Mouse (Mus musculus): Measurements from ENCODE around the gene Olfr146. TPM values are rescaled to one million over a fixed set of nuclear protein-coding genes. Genes with fewer than 3 reads are reported as not detected.

Olfr146 gene
- not detected for total RNA-seq (2021)
- long read RNA-seq, experiment 1: 0 reads
- long read RNA-seq, experiment 2: 0 reads

DNA sequence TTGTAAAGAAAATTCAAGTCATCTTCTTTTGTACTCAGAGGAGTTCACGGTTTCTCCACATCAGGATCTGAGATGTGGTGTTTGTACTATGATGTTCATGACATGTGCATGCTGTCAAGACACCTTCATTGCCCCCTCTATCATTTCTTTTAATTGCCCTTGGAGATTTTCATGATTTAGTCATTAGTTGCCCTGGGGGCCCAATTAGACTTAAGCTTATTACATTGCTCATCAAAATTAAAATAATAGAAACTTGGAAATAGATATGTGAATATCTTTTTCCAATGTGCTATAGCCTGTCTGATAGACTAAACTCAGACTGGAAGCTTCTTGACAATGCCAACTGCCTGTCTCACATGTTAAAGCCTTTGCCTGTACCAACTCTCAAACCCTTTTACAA, at the start of gene Olfr146:
TSS of gene Olfr146 (minus strand) at position 101 of the 400 bp plus-strand sequence.
- intact Hi-C loops (cut with DNase I): no loop called here

DNA sequence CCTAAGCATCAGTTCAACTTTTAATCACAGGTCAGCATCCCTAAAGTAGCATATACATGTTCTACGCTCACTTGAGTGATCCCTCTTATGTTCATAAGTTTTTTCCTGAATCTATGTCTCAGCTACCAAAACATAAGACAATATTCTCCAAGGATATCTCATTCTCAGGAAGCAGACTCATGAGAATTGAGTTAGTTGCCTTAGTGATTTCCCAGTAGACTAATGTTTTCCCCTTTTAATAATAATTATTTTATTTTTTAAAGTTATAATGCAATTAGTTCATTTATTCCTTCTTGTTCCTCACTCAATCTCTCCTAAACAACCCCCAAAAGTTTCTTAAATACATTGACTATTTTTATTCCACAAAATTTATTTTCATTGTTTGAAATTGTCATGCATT, 41.7 kb upstream of the Olfr146 start, which contains the start of gene Olfr937:
TSS of gene Olfr937 (minus strand) at position 101 of the 400 bp plus-strand sequence.
- intact Hi-C loops (cut with DNase I): no loop called here
- DNase-seq (ENCODE audit: low spot score in 2 of 2): no peak

More for the DNA sequence above, at the start of gene Olfr146:
- no peak for DNase-seq (ENCODE audit: low spot score in 2 of 2)

DNA sequence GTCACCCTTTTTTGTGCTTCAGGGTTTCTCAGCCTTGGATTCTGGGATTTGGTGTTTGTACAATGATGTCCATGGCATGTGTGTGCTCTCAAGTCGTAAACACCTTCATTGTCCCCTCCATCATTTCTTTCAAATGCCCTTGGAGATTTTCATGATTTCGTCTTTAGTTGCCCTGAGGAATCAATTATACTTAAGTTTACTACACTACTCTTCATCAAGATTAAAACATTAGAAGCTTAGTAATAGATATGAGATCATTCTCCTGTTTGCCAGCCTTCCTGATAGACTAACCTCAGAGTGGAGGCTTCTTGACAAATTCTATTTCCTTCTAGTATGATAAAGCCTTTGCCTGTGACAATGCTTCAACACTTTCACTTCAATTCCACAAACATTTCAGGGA, 23.6 kb downstream of the Olfr146 start, which contains the start of gene Olfr935:
TSS of gene Olfr935 (minus strand) at position 101 of the 400 bp plus-strand sequence.
- intact Hi-C loops (cut with DNase I): no loop called here
- no peak for DNase-seq (ENCODE audit: low spot score in 2 of 2)

DNA sequence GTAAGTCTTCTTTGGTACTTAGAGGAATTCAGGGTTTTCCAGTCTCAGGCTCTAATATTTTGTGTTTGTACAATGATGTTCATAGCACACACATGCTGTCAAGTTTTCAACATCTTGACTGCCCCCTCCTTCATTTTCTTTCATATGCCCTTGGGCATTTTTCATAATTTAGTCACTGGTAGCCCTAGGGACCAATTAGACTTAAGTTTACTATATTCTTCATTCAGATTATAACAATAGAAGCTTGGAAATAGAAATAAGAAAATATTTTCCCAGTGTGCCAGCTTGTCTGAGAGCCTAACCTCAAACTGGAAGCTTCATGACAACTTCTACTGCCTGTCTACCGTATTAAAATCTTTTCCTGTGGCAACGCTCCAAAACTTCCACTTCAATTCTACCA, 35.0 kb downstream of the Olfr146 start, which contains the start of gene Olfr934:
TSS of gene Olfr934 (minus strand) at position 101 of the 400 bp plus-strand sequence.
- intact Hi-C loops (cut with DNase I): no loop called here
- no peak for DNase-seq (ENCODE audit: low spot score in 2 of 2)

DNA sequence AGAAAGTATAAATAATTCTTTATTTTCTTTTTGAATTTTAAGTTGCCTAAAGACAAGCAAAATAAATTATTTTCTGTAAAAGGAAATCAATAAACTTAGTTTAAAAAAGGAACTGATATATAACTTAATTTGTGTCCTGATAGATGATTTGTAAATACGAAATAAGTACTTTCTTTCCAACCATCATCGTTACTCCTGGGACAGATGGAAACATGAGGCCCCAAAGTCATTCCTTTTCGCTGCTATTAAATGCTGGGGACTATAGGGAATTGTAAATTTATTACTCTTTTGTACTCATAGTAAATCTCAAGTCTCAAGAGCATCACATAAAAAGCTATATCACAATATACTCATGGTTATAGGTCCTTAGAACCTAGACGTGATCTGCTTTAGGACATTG, 51.2 kb downstream of the Olfr146 start, which contains the start of gene Olfr933:
TSS of gene Olfr933 (plus strand) at position 301 of the 400 bp plus-strand sequence.
- intact Hi-C loops (cut with DNase I): no loop called here
- DNase-seq (ENCODE audit: low spot score in 2 of 2): no peak

Small RNA genes lying within 50 kb of the gene (microRNA-seq; reads per million reads assigned to microRNA genes)
- 0 reads per million in 2 experiments for gene Gm25529

Other genes starting within 250 kb of the Olfr146 start
- gene Olfr922, start 208.8 kb downstream of the Olfr146 start, total RNA-seq (2021): not detected
- gene Olfr923, start 196.8 kb downstream of the Olfr146 start, total RNA-seq (2021): not detected
- not detected for gene Olfr924, start 178.9 kb downstream of the Olfr146 start, total RNA-seq (2021)
- not detected for gene Olfr26, start 168.3 kb downstream of the Olfr146 start, total RNA-seq (2021)
- not detected for gene Olfr926, start 146.3 kb downstream of the Olfr146 start, total RNA-seq (2021)
- gene Olfr930, start 93.6 kb downstream of the Olfr146 start, total RNA-seq (2021): not detected
- not detected for gene Olfr933, start 51.1 kb downstream of the Olfr146 start, total RNA-seq (2021)
- gene Olfr934, start 35.1 kb downstream of the Olfr146 start, total RNA-seq (2021): not detected
- not detected for gene Olfr935, start 23.7 kb downstream of the Olfr146 start, total RNA-seq (2021)
- gene Olfr937, start 41.6 kb upstream of the Olfr146 start, total RNA-seq (2021): not detected
- gene Olfr938, start 55.5 kb upstream of the Olfr146 start, total RNA-seq (2021): not detected
- gene Olfr27, start 104.8 kb upstream of the Olfr146 start, total RNA-seq (2021): not detected
- gene Olfr943, start 142.9 kb upstream of the Olfr146 start, total RNA-seq (2021): not detected
- gene Olfr944, start 178.5 kb upstream of the Olfr146 start, total RNA-seq (2021): not detected
- gene Olfr1537, start 226.6 kb upstream of the Olfr146 start, total RNA-seq (2021): not detected

All from left cerebral cortex, postnatal 14 days (tissue).